ENCODE assay signal across 8 mouse cellular contexts in genomic region chr9:65122545-65122944, GRCm38 (mm10). TPM values are rescaled to one million over a fixed set of nuclear protein-coding genes. Genes with fewer than 3 reads are reported as not detected.
A peak's percentile ranks its signal among the peaks of the same experiment; 100 is the strongest.
DNase-seq lines count a peak whose midpoint lies in the region; ATAC-seq and TF ChIP-seq lines count a peak whose summit lies in the region.

No protein-coding gene starts in this region.

- peak overlapping the region; percentile 16 for H3K4me3 ChIP-seq in hindbrain, embryonic 10.5 days
- H3K4me3 ChIP-seq in hindbrain, embryonic 13.5 days, result no peak overlapping the region; the same call in 1 of the 2 replicates
- peak overlapping the region in 1 of 2 experiments; percentile 2; a peak in 1 of 4 replicates for H3K4me3 ChIP-seq in heart, embryonic 14.5 days (ENCODE audit: control insufficient read depth in 1 of 2, insufficient read depth in 1 of 2, low read depth in 1 of 2, low read length in 2 of 2)
- peak overlapping the region; percentile 35 for H3K4me3 ChIP-seq in limb, embryonic 10.5 days

- WGBS in hindbrain, embryonic 10.5 days, result 18% methylated on average over 18 of the region's 18 CpGs
- 21% methylated on average over 18 of the region's 18 CpGs for WGBS in hindbrain, embryonic 13.5 days
- 11% methylated on average over 17 of the region's 18 CpGs for WGBS in heart, embryonic 14.5 days
- 10% methylated on average over 18 of the region's 18 CpGs for WGBS in limb, embryonic 10.5 days

- TF ChIP-seq CTCF in brain, embryonic 14.5 days (IDR thresholded peaks at IDR 0.05; ENCODE audit: borderline replicate concordance, extremely low read depth, insufficient read depth, insufficient read length), result no peak

- TF ChIP-seq POLR2A in brain, embryonic 14.5 days (IDR thresholded peaks at IDR 0.05; ENCODE audit: borderline replicate concordance, extremely low read depth, insufficient read depth, insufficient read length, poor library complexity, severe bottlenecking), result no peak

- peaks cover 50% of the 10 kb centered on the region for H3K27me3 ChIP-seq in hindbrain, embryonic 10.5 days (ENCODE audit: insufficient read depth, poor library complexity, severe bottlenecking)
- H3K27me3 ChIP-seq in hindbrain, embryonic 13.5 days, result peaks cover 31% of the 10 kb centered on the region
- H3K27me3 ChIP-seq in heart, embryonic 14.5 days (ENCODE audit: control insufficient read depth, insufficient read depth, low read length), result peaks cover 26% of the 10 kb centered on the region
- H3K27me3 ChIP-seq in limb, embryonic 10.5 days (ENCODE audit: low read depth, poor library complexity, severe bottlenecking), result peaks cover 37% of the 10 kb centered on the region

- H3K9ac ChIP-seq in hindbrain, embryonic 13.5 days, result no peak overlapping the region
- 0 out of 2 replicates have a peak overlapping the region, but pooled peaks have one; percentile 25 for H3K9ac ChIP-seq in heart, embryonic 14.5 days (ENCODE audit: low read length)

- H3K27ac ChIP-seq in hindbrain, embryonic 10.5 days, result 0 out of 2 replicates have a peak overlapping the region, but pooled peaks have one; percentile 23
- no peak overlapping the region for H3K27ac ChIP-seq in hindbrain, embryonic 13.5 days
- H3K27ac ChIP-seq in heart, embryonic 14.5 days (replicated peaks in 1 of 2; ENCODE audit: control insufficient read depth in 1 of 2, insufficient read depth in 1 of 2, low read depth in 2 of 2, low read length in 2 of 2), result no peak overlapping the region
- peak overlapping the region; percentile 50; the same call in 1 of the 2 replicates for H3K27ac ChIP-seq in limb, embryonic 10.5 days

- no peak for DNase-seq in hindbrain, embryonic 10.5 days (ENCODE audit: low spot score)
- peak; percentile 51 for DNase-seq in brain, embryonic 14.5 days (ENCODE audit: low read depth)
- no peak for DNase-seq in limb, embryonic 10.5 days (ENCODE audit: low spot score)
- DNase-seq in spleen, postnatal 14 days (ENCODE audit: low spot score in 2 of 2), result no peak
- DNase-seq in thymus, postnatal 36 days, result no peak
- DNase-seq in thymus, postnatal 14 days, result no peak

- H3K4me2 ChIP-seq in hindbrain, embryonic 13.5 days, result no peak overlapping the region
- peak overlapping the region; percentile 36; the same call in 1 of the 2 replicates for H3K4me2 ChIP-seq in heart, embryonic 14.5 days (ENCODE audit: low read length)

- no peak for ATAC-seq in hindbrain, embryonic 13.5 days (ENCODE audit: low FRiP score)
- ATAC-seq in heart, embryonic 14.5 days (ENCODE audit: insufficient number of reproducible peaks, insufficient read depth, low FRiP score, low read depth), result no peak

- peaks cover 27% of the 10 kb centered on the region for H3K36me3 ChIP-seq in hindbrain, embryonic 10.5 days
- peaks cover 17% of the 10 kb centered on the region for H3K36me3 ChIP-seq in hindbrain, embryonic 13.5 days
- 0 out of 2 replicates have a peak, but pooled peaks cover 11% of the 10 kb centered on the region for H3K36me3 ChIP-seq in heart, embryonic 14.5 days (ENCODE audit: control insufficient read depth, insufficient read depth, low read length)
- H3K36me3 ChIP-seq in limb, embryonic 10.5 days, result peaks cover 21% of the 10 kb centered on the region

- peaks cover 23% of the 10 kb centered on the region for H3K4me1 ChIP-seq in hindbrain, embryonic 10.5 days (replicated peaks)
- peaks cover 9% of the 10 kb centered on the region for H3K4me1 ChIP-seq in hindbrain, embryonic 13.5 days (replicated peaks)
- peaks cover 3 to 5% of the 10 kb centered on the region in 2 experiments; a peak in 2 of 4 replicates for H3K4me1 ChIP-seq in heart, embryonic 14.5 days (ENCODE audit: control insufficient read depth in 2 of 2, insufficient read depth in 2 of 2, low read length in 2 of 2)
- peaks cover 20% of the 10 kb centered on the region for H3K4me1 ChIP-seq in limb, embryonic 10.5 days

- no peaks in the 10 kb centered on the region for H3K9me3 ChIP-seq in hindbrain, embryonic 10.5 days
- H3K9me3 ChIP-seq in hindbrain, embryonic 13.5 days, result no peaks in the 10 kb centered on the region
- H3K9me3 ChIP-seq in heart, embryonic 14.5 days (ENCODE audit: control insufficient read depth, low read length), result no peaks in the 10 kb centered on the region
- H3K9me3 ChIP-seq in limb, embryonic 10.5 days (replicated peaks), result no peaks in the 10 kb centered on the region

RNA-seq across cellular contexts. Expression of gene Igdcc3, which starts 18.4 kb away (rescaled TPM):
- 218 and 357 TPM in 2 replicates for polyA plus RNA-seq in hindbrain, embryonic 10.5 days (2016; fragmentation: Nextera tagmentation; extraction: Ambion mirVana)
- polyA plus RNA-seq in hindbrain, embryonic 13.5 days (2015; fragmentation: Nextera tagmentation; extraction: Ambion mirVana), result 13.8 and 15.5 TPM in 2 replicates
- polyA plus RNA-seq in brain, embryonic 14.5 days (2012; rRNA removed), result 15.0 and 19.6 TPM in 2 replicates
- 0.36 and 0.63 TPM in 2 replicates for polyA plus RNA-seq in heart, embryonic 14.5 days (2014; fragmentation: Nextera tagmentation; extraction: Ambion mirVana)
- polyA plus RNA-seq in limb, embryonic 10.5 days (2016; fragmentation: Nextera tagmentation; extraction: Ambion mirVana), result 230 and 420 TPM in 2 replicates

RNA-seq across cellular contexts. Expression of gene Igdcc4, which starts 21.3 kb away (rescaled TPM):
- polyA plus RNA-seq in hindbrain, embryonic 10.5 days (2016; fragmentation: Nextera tagmentation; extraction: Ambion mirVana), result 8.3 and 10.4 TPM in 2 replicates
- 9.7 TPM in 2 replicates for polyA plus RNA-seq in hindbrain, embryonic 13.5 days (2015; fragmentation: Nextera tagmentation; extraction: Ambion mirVana)
- 26.2 and 33.3 TPM in 2 replicates for polyA plus RNA-seq in brain, embryonic 14.5 days (2012; rRNA removed)
- polyA plus RNA-seq in heart, embryonic 14.5 days (2014; fragmentation: Nextera tagmentation; extraction: Ambion mirVana), result 12.3 and 15.7 TPM in 2 replicates
- 11.1 and 11.2 TPM in 2 replicates for polyA plus RNA-seq in limb, embryonic 10.5 days (2016; fragmentation: Nextera tagmentation; extraction: Ambion mirVana)

Comparison
In these comparisons a context has a peak if more than half of its experiments do, and no peak if none do; other contexts are left out.
1. H3K27ac ChIP-seq: peak in hindbrain, embryonic 10.5 days (single experiment) and limb, embryonic 10.5 days (single experiment); none in hindbrain, embryonic 13.5 days (single experiment) and heart, embryonic 14.5 days (0 of 2).